Mouse (Mus musculus) forelimb bud, embryonic 11.5 days (tissue): ENCODE measurements around the gene Gm19345.

ENCODE experiments used
- DNase-seq: peaks from one replicate; pipeline ENCODE4 v3.0.0-alpha.2; 2012; ENCODE audit warnings: low read depth, low spot score

Gene Gm19345

GRCm38 (mm10) chr7:19871137-19871621 is 19.4 kb downstream of the Gm19345 start:
- no peak for DNase-seq

- peak; percentile 26 for DNase-seq
Observed at GRCm38 (mm10) chr7:19871943-19872601, 20.3 kb downstream of the Gm19345 start.

- peak; percentile 24 for DNase-seq
Observed at GRCm38 (mm10) chr7:19875948-19876682, 24.3 kb downstream of the Gm19345 start.

- DNase-seq, result no peak
Observed at GRCm38 (mm10) chr7:19876781-19877425, 25.1 kb downstream of the Gm19345 start.

- no peak for DNase-seq
Observed at GRCm38 (mm10) chr7:19880754-19881153, 29.0 kb downstream of the Gm19345 start.

GRCm38 (mm10) chr7:19887849-19888248 is 36.0 kb downstream of the Gm19345 start, which contains the start of gene Ceacam19:
Gene Ceacam19 (minus strand): TSS chr7:19887965.
- no peak for DNase-seq

GRCm38 (mm10) chr7:19889881-19890280 is 38.1 kb downstream of the Gm19345 start:
- DNase-seq, result peak; percentile 29
